Mouse (Mus musculus): ENCODE results near the gene Gm7029. TPM values are rescaled to one million over a fixed set of nuclear protein-coding genes. Genes with fewer than 3 reads are reported as not detected.
"Not testable (repeated sequence)": the region's sequence is repeated elsewhere in the genome, so short reads cannot be mapped to it uniquely, and the experiment has no call there.

The Gm7029 gene
- total RNA-seq (2014; fragmentation: Nextera tagmentation) (not detected in 2 replicates), total RNA-seq (2017) (not detected in 2 replicates), polyA plus RNA-seq (2012) (not detected in 2 replicates)

DNA sequence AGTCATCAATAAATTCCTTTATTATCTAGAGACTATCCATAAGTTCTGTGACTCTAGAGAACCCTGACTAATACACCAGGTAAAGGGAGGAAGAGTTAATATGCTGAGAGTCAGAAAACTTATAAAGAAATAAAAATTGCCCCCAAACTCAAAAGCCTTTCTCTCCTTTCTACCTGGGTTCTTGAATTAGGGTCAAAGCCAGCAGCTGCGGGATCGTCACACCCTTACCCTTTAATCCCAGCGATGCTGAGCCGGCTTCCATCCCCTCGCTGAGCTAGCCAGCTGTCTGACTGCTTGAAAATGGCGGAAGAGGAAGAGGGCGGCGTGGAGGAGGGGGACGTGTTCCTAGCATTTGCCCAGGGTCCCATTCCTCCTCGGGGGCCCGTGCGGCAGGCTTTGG, at the start of gene Gm7029:
Gene Gm7029, plus strand, starts transcription at position 301 of the 400 bp plus-strand sequence.
- not testable (repeated sequence) for H3K4me1 ChIP-seq (ENCODE audit: insufficient read depth, low read depth, low read length); H3K4me3 ChIP-seq (ENCODE audit: low read depth, low read length); DNase-seq (ENCODE audit: low spot score); ATAC-seq (ENCODE audit: extremely low read depth, insufficient number of reproducible peaks, low FRiP score, poor library complexity, severe bottlenecking); H3K27me3 ChIP-seq (ENCODE audit: insufficient read depth, low read length); H3K9me3 ChIP-seq (replicated peaks)
- H3K36me3 ChIP-seq (replicated peaks): peaks cover 32% of the 10 kb centered on the region

DNA sequence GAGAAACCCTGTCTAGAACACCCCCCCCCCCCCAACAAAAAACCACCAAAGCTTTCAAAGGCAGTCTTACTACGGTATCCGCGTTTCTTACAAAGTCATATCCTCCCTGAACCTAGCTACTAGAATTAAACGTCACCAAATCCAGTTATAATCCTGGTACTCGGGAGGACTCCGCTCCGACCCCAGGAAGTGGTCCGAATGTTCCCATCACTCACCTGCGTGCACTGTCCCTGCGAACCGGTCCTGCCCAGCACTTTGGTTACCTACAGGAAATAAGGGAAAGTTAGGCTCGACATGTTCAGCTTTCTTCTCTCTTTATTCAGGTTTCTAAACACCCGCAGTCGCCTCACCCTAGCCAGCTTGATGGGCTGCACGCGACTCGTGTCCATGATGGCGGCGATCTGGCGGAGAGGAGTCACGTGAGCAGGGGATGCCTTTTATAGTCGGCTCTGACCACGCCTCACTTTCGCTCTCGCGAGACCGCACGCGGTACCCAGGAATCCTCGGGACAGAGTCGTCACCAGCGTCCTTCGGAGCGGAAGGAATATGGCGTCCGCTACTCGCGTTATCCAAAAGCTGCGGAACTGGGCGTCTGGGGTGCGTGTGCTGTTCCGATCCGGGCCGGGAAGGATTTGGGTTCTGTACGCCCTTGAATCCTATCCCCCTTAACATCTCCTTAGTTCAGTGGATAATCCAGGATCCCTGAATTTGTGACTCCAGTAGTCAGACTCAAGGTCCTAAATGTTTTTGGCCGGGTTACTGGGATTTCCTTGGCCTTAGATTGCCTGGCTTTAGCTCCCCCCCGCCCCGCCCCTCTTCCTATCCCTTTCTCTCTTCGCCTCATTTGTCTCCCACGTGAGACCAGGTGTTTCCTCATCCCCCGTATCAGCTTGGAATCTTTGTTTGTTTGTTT, 49.3 kb upstream of the Gm7029 start, which contains the start of the genes Rps28 and Ndufa7:
Gene Rps28, minus strand, starts transcription at position 479 of the 913 bp plus-strand sequence.
Gene Ndufa7, plus strand, starts transcription at position 489 of the 913 bp plus-strand sequence.
- DNase-seq (ENCODE audit: low spot score) (peak; percentile 49), ATAC-seq (ENCODE audit: extremely low read depth, insufficient number of reproducible peaks, low FRiP score, poor library complexity, severe bottlenecking) (peak; percentile 85)
- Histone ChIP-seq H3K27me3 (ENCODE audit: insufficient read depth, low read length) (no peaks in the 10 kb centered on the region), H3K36me3 (replicated peaks) (peaks cover 80% of the 10 kb centered on the region), H3K9me3 (replicated peaks) (no peaks in the 10 kb centered on the region), H3K4me3 (ENCODE audit: low read depth, low read length) (peak within 1 kb of the TSS; percentile 81), H3K4me1 (ENCODE audit: insufficient read depth, low read depth, low read length) (peaks cover 62% of the 10 kb centered on the region)
- TF ChIP-seq TAL1 (conservative IDR thresholded peaks at IDR 0.05; ENCODE audit: low read depth, low read length) (no peak), POLR2AphosphoS5 (IDR thresholded peaks at IDR 0.05; ENCODE audit: insufficient replicate concordance, low read depth, low read length) (peak; percentile 95)

DNA sequence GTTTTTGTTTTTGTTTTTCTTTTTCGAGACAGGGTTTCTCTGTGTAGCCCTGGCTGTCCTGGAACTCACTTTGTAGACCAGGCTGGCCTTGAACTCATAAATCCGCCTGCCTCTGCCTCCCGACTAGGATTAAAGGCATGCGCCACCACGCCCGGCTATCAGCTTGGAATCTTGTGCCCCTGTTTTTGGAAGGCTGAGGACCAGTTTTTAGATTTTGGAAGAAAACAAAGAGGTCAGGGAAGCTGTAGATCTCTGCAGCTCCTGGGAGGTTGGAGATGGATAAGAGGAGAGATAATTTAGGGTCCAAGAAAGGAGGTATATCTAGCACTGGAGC, 48.7 kb upstream of the Gm7029 start:
- not testable (repeated sequence) for DNase-seq (ENCODE audit: low spot score); ATAC-seq (ENCODE audit: extremely low read depth, insufficient number of reproducible peaks, low FRiP score, poor library complexity, severe bottlenecking); H3K27me3 ChIP-seq (ENCODE audit: insufficient read depth, low read length); H3K9me3 ChIP-seq (replicated peaks)
- peak overlapping the region; percentile 81 for H3K4me3 ChIP-seq (ENCODE audit: low read depth, low read length)
- H3K4me1 ChIP-seq (ENCODE audit: insufficient read depth, low read depth, low read length): peaks cover 58% of the 10 kb centered on the region
- peaks cover 80% of the 10 kb centered on the region for H3K36me3 ChIP-seq (replicated peaks)

DNA sequence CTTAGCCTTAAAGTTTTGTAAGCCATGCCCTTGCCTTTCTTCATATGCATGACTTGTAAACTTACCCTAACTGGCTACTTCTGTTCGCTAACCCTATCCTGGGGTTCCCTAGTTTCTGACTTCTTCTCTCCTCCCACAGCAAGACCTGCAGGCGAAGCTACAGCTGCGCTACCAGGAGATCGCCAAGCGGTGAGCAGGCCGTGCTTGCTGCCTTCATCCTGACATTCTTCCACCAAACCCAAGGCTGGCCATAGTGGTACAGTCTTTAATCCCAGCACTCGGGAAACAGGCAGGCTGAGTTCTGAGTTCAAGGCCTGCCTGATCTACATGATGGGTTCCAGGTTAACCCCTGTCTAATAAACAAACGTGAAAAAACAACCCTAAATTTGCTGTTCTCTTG, 48.2 kb upstream of the Gm7029 start:
- no peak for DNase-seq (ENCODE audit: low spot score)
- peak overlapping the region; percentile 81 for H3K4me3 ChIP-seq (ENCODE audit: low read depth, low read length)
- H3K9me3 ChIP-seq (replicated peaks): no peaks in the 10 kb centered on the region
- TF ChIP-seq TAL1 (conservative IDR thresholded peaks at IDR 0.05; ENCODE audit: low read depth, low read length) (no peak), POLR2AphosphoS5 (IDR thresholded peaks at IDR 0.05; ENCODE audit: insufficient replicate concordance, low read depth, low read length) (no peak), GATA2 (IDR thresholded peaks at IDR 0.05; ENCODE audit: borderline replicate concordance, low read depth, low read length) (no peak), GATA1 (IDR thresholded peaks at IDR 0.05; ENCODE audit: borderline replicate concordance, low read length) (no peak), CTCF (IDR thresholded peaks at IDR 0.05; ENCODE audit: low read depth, low read length) (no peak)
- no peak for ATAC-seq (ENCODE audit: extremely low read depth, insufficient number of reproducible peaks, low FRiP score, poor library complexity, severe bottlenecking)
- no peaks in the 10 kb centered on the region for H3K27me3 ChIP-seq (ENCODE audit: insufficient read depth, low read length)
- H3K4me1 ChIP-seq (ENCODE audit: insufficient read depth, low read depth, low read length): peaks cover 53% of the 10 kb centered on the region
- H3K36me3 ChIP-seq (replicated peaks): peaks cover 80% of the 10 kb centered on the region

DNA sequence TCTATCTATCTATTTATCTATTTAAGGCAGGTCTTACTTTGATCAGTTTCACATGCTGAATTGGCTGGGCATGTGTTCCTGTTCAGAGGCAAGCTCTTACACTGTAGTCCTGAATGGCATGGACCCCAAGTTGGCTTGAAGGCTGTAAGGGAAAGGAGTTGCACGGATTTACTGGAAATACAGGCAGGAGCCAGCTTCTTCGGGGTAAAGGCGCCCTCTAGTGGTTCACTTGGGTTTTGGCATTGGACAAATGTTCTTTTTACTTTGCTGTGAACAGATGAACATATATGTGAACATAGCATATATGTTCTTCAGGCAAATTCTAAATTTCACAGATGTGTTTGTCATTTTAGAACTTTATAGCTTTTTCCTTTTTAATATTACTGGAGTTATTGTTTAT, 46.8 kb upstream of the Gm7029 start:
- TF ChIP-seq CTCF (IDR thresholded peaks at IDR 0.05; ENCODE audit: low read depth, low read length): peak; percentile 84
- TF ChIP-seq GATA2 (IDR thresholded peaks at IDR 0.05; ENCODE audit: borderline replicate concordance, low read depth, low read length): no peak
- no peak for TF ChIP-seq GATA1 (IDR thresholded peaks at IDR 0.05; ENCODE audit: borderline replicate concordance, low read length)
- ATAC-seq (ENCODE audit: extremely low read depth, insufficient number of reproducible peaks, low FRiP score, poor library complexity, severe bottlenecking): no peak
- peaks cover 80% of the 10 kb centered on the region for H3K36me3 ChIP-seq (replicated peaks)

DNA sequence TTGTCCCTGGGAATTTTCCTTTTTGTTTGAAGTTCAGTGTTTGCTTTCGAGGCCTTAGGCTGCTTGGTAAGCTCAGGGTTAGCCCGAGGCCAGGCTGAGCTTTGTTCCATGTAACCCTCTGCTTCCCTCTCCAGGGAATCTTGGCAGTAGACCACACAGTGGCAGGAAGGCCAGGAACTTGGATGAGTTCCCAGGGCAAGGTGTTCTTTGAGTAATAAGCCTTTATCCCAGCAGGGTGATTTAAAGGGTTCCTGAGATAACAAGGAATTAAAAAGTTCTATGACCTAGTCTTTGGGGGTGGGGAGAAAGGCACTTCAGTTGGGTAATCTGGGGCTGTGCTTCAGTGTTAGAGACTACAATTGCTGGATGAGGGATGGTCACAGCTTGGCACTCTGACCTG, 44.7 kb upstream of the Gm7029 start:
- H3K27me3 ChIP-seq (ENCODE audit: insufficient read depth, low read length): no peaks in the 10 kb centered on the region
- DNase-seq (ENCODE audit: low spot score): no peak
- TF ChIP-seq CTCF (IDR thresholded peaks at IDR 0.05; ENCODE audit: low read depth, low read length) (no peak), TAL1 (conservative IDR thresholded peaks at IDR 0.05; ENCODE audit: low read depth, low read length) (no peak), GATA1 (IDR thresholded peaks at IDR 0.05; ENCODE audit: borderline replicate concordance, low read length) (no peak), GATA2 (IDR thresholded peaks at IDR 0.05; ENCODE audit: borderline replicate concordance, low read depth, low read length) (no peak), POLR2AphosphoS5 (IDR thresholded peaks at IDR 0.05; ENCODE audit: insufficient replicate concordance, low read depth, low read length) (no peak)
- peaks cover 81% of the 10 kb centered on the region for H3K36me3 ChIP-seq (replicated peaks)
- H3K4me3 ChIP-seq (ENCODE audit: low read depth, low read length): no peak overlapping the region
- no peak for ATAC-seq (ENCODE audit: extremely low read depth, insufficient number of reproducible peaks, low FRiP score, poor library complexity, severe bottlenecking)
- peaks cover 29% of the 10 kb centered on the region for H3K4me1 ChIP-seq (ENCODE audit: insufficient read depth, low read depth, low read length)
- H3K9me3 ChIP-seq (replicated peaks): no peaks in the 10 kb centered on the region

More for the DNA sequence above, 46.8 kb upstream of the Gm7029 start:
- Histone ChIP-seq H3K4me1 (ENCODE audit: insufficient read depth, low read depth, low read length) (peaks cover 41% of the 10 kb centered on the region), H3K4me3 (ENCODE audit: low read depth, low read length) (no peak overlapping the region), H3K27me3 (ENCODE audit: insufficient read depth, low read length) (no peaks in the 10 kb centered on the region), H3K9me3 (replicated peaks) (no peaks in the 10 kb centered on the region)
- peak; percentile 57 for DNase-seq (ENCODE audit: low spot score)

DNA sequence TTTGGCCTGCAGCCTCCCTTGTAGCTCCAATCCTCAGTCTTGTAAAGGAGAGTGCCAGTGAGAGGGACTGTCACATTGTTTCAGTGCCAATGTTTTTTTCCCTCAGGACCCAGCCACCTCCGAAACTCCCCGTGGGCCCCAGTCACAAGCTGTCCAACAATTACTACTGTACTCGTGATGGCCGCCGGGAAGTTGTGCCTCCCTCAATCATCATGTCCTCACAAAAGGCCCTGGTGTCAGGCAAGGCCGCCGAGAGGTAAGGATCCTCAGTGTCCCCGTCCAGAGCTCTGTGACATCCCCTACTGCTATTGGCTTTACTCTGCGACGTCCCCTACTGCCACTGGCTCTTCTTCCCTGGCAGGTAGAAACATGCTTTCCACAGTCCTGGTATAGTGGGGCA, 44.1 kb upstream of the Gm7029 start:
- no peak overlapping the region for H3K4me3 ChIP-seq (ENCODE audit: low read depth, low read length)
- H3K9me3 ChIP-seq (replicated peaks): no peaks in the 10 kb centered on the region
- ATAC-seq (ENCODE audit: extremely low read depth, insufficient number of reproducible peaks, low FRiP score, poor library complexity, severe bottlenecking) (no peak), DNase-seq (ENCODE audit: low spot score) (no peak)
- H3K27me3 ChIP-seq (ENCODE audit: insufficient read depth, low read length): no peaks in the 10 kb centered on the region
- H3K4me1 ChIP-seq (ENCODE audit: insufficient read depth, low read depth, low read length): peaks cover 29% of the 10 kb centered on the region
- H3K36me3 ChIP-seq (replicated peaks): peaks cover 87% of the 10 kb centered on the region
- TF ChIP-seq CTCF (IDR thresholded peaks at IDR 0.05; ENCODE audit: low read depth, low read length) (no peak), GATA2 (IDR thresholded peaks at IDR 0.05; ENCODE audit: borderline replicate concordance, low read depth, low read length) (no peak)
